Mouse (Mus musculus) CD4-positive naive resting alpha-beta T cell, adult 76 days (primary cell): ENCODE measurements around the gene Pak3. TPM values are rescaled to one million over a fixed set of nuclear protein-coding genes. Genes with fewer than 3 reads are reported as not detected.

Experiments
- total RNA-seq: library from RNA; stranded (reverse); gene quantifications from one replicate; pipeline ENCODE4 v1.2.4, GENCODE M21; 2023

Pak3 gene
- not detected for total RNA-seq

DNA sequence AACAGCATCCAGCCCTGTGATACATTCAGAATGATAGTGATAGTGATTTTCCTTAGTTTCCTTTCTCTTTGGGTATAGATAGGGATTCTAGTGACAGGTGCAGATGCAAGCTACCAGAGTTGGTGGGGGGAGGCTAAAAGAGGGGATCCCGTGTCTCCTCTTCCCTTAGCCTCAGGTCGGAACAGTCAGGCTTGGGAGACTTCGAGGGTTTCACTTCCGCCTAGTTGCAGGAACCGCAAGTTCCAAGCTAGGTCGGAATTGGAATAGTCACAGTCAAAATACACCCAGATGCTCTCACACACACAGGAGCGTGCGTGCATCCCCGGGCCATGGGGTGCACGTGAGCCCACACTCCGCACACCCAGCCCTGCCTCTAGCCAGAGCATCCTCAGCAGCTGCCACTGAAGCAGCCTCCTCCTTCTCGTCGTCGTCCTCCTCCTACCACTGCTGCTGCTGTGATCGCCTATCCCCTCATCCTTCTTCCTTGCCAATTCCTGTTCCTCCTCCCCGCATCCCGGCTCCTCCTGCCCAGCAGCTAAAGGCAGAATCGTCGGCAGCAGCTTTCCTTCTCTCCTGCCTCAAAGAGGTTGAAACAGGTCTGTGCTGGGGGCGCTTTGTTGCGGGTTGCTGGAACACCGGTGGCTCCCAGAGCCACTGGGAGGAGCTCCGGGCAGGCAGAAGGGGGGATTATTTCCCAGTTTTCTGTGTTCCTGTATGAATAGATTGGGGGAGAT is at the start of gene Pak3:
Gene Pak3 (plus strand): TSS at position 424 of the 734 bp plus-strand sequence.

DNA sequence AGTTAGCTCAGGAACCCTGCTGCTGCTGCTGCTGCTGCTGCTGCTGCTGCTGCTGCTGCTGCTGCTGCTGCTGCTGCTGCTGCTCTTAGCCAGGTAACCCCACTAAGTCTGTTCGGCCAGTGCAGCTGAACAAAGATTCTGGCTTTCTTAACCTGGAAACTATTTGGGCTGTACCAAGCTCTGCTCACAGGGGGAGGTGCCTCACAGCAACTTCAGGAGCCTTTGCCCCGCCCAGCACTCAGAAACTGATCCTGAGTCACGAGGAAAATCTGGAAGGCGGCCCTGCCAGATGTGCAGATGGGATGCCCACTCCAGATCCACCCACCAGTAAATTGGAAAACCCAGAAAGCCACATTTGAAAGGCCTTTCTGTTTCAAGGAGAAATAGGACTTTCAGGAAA is 308.8 kb downstream of the Pak3 start, which contains the start of gene Capn6:
Gene Capn6 (minus strand): TSS at position 203 of the 400 bp plus-strand sequence.

Other genes starting within 250 kb of the Pak3 start
- not detected for gene Chrdl1, start 124.3 kb upstream of the Pak3 start, total RNA-seq